Mouse (Mus musculus) layer of hippocampus, postnatal 10 days (tissue): Measurements from ENCODE around the gene Bpnt1. TPM values are rescaled to one million over a fixed set of nuclear protein-coding genes. Genes with fewer than 3 reads are reported as not detected.
"Not testable (repeated sequence)": the region's sequence is repeated elsewhere in the genome, so short reads cannot be mapped to it uniquely, and the experiment has no call there.

Experiments
- DNase-seq, 2 experiments: peaks; one replicate each; pipeline ENCODE4 v3.0.0; 2021; ENCODE audit warnings: low spot score in 2 of 2
- long read RNA-seq: library from polyadenylated mRNA; stranded (forward); transcript quantifications from one replicate; pipeline ENCODE4 v2.0.0, GENCODE M21; 2023
- total RNA-seq, 2 experiments: library from RNA; stranded (reverse); gene quantifications; 2 replicates each; pipeline ENCODE4 v1.2.3; 2021

Bpnt1 gene
- total RNA-seq = 10 to 100 TPM; 65.9 to 70.0 TPM
- long read RNA-seq, transcript Bpnt1-205 (10 exons, 1,226 nt) = major isoform, 38 of 61 reads
- long read RNA-seq, transcript Bpnt1-201 (9 exons, 2,200 nt) = minor isoform, 12 of 61 reads
- long read RNA-seq, partial matches to known transcripts = 3 of 61 reads
- long read RNA-seq, other reads (novel, unspliced or antisense) = 8 of 61 reads

DNA sequence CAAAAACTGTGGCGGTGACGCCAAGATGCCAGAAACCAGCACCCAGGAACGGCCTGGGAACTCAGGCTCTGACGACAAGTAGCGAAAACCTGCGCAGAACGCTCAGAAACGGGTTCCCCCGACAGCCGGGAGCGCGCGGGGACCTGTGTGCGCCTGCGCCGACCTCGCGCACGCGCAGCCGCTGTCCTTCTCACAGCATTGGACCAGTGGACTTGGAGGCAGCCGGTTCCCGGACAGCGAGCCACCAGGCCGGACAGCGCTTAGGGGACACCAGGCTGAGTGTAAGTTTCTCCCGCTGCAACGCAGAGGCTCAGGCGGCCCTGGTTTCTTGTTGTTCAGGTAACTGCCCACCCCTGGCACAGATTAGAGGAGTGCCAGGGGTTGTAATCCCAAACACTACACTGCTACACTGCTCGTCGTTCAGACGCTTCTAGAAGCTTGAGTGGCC lies at the start of gene Bpnt1:
Bpnt1 (plus strand) TSS at position 167 of the 448 bp plus-strand sequence.
- peak; percentile 86 to 89 for DNase-seq

DNA sequence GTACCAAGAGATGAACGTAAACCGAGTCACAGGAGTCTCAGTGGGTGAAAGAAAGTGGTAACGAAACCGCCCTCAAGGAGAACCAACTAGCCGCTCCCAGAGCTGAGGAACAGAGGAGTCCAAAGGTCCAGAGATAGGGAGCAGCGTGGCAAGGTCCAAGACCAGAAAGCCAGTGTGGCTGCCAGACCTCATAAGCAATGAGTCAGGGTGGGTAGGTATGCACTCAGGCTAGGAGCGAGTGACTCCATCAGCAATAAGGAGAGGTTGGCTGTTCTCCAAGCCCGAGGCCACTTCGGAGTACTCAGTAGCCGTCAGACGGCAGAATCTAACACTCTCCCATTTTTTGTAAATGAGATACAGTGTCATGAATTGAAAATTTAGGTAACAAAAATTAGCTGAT lies 49.1 kb upstream of the Bpnt1 start:
- DNase-seq = no peak

DNA sequence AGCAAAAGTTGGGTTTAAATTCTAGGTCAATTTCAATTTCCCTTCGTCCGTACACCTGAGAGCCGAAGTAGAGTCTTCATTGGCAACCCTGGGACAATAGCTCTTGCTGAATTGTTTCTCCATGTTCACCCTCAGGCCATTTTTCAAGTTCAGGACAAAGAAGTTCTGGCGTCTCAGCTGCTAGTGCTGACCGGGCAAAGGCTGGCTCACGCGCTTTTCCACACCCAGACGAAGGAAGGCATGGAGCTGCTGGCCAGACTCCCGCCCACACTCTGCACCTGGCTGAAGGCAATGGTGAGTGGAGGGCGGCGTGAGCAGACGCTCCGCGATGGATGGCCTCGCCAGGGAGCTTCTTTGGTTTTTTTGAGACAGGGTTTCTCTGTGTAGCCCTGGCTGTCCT lies 48.7 kb upstream of the Bpnt1 start:
- DNase-seq = no peak

DNA sequence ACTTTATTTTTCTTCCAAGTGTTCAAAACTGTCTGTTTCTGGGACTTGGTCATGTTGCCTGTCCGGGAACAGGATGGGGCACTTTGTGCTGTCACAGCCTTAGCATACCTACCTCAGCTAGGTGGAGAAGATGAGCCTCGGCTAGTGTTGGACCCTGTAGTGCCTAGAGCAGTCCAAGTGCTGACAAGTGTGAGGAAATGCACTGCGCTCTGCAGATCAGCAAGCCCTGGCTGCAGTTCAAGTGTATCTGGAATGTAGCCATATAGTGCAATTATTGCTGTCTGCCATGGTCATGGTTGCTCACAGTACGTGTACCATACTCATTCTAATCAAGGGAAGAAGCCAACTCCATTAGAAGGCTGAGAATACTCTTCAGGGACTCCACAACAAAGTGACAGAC lies 47.2 kb upstream of the Bpnt1 start:
- peak; percentile 23 to 47 for DNase-seq

DNA sequence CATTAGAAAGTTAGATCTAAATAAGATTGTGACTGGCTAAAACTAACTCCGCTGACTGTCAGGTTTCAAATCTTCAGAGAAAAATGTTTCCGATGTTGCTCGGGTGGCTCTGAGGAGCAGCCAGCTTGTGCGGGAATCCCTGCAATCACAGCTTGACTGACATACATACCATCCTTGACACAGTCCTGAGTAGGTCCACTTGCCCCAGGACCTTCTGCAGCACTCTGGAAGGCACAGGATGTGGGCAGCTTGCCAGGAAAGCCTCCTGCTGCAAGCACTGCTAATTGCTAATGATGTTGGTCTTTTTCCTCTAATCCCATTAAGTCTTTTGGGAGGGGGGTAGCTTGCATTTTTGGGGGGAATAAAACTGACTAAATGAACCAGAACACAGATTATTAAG lies 46.8 kb upstream of the Bpnt1 start:
- peak; percentile 42 to 59 for DNase-seq

DNA sequence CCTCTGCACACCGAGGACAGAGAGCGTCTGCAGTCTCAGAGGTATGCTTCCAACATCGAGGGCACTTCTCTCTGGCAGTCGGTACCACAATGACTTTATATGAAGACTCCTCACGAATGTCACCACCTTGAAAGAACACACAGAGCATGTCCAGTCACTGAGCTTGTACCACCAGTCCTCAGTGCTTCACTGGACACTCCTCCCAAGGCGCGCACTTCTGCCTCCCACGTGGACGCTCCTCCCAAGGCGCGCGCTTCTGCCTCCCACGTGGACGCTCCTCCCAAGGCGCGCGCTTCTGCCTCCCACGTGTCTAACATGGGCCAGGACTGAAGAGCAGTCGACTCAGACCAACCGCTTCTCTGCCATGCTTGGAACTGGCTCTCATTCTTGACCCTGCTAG lies 44.9 kb upstream of the Bpnt1 start:
- DNase-seq = no peak

DNA sequence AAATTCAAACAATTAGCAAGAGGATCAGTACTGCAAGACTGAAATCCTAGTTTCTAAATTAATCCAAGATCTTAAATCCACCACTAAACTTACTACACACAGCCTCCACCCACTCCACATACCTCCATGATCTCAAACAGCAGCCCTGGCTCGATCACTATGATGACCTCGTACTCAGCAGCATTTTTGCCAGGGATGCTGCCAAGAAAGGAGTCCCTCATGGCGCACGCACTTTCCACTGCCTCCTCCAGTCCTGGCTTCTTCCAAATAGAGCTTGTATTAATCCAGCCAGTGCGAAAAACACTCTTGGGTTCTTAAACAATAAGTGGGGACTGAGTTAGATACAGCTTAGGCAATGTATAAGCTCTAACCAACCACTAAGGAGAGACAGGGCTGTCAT lies 42.7 kb upstream of the Bpnt1 start:
- DNase-seq = no peak

DNA sequence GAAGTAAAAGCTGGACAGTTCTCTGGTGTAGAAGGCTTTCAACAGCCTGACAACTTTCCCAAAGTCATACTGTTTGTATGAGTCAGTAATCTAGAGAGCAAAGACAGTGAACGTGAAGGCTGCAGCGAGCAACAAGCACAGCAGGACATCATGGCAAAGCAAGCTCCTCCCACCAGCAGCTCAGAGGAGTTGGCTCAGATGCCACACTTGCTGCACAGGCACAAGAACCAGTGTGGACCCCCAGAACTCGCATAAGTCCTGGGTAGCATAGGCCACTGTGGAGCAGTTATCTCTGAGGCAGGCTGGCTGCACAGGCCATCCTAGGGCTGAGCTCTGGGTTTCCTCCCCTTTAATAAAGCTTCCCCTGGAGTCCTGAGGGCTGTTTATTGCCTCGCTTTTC lies 40.6 kb upstream of the Bpnt1 start:
- no peak for DNase-seq

DNA sequence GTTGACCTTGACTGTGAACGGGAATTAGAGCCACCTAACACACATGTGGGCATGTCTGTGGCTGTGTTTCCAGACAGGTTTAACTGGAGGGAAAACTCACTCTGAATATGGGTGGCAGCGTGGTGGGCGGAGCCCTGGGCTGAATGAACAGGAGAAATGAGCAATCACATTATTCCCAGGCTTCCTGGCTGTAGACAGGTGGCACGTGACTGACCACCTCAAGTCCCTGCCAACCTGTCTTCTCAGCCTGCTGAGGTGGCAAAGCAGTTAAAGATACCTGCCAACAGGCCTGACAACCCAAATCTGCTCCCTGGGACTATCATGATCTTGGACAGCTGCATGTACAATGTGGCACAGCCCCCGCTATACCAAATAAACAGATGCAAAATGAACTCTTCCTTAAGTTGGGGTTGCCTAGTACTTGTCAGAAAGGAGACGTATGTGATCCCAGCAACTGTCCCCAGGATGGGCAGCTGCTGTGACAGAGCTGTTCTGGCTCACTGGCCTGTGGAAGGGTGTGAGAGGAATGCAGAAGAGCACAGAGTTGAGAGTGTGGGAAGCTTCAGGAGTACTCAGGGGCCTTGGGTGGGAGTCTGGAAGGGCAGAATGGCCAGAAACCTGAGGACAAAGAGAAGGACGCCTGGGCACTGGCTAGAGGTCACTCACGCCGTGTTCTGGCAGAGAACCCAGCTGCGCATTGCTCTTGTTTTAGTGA lies 39.1 kb upstream of the Bpnt1 start:
- no peak for DNase-seq

DNA sequence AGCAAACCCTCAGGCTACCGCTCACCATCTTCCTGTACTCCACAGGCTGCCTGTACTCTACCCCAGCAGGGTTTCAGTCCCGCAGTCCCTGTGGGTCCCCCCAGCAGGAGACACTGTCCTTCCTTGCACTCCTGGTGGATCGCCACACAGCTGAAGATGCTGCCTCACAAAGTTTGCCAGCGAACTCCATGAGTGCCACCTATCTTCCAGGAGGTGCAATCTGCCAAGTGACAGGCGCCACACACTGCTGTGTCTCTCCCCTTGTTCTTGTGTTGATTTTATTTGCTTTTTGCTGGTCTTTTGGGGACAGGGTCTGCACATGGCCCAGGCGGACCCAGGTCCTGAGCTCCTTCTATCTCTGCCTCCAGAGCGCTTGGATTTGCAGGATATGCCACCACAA lies 35.1 kb upstream of the Bpnt1 start:
- DNase-seq = no peak

DNA sequence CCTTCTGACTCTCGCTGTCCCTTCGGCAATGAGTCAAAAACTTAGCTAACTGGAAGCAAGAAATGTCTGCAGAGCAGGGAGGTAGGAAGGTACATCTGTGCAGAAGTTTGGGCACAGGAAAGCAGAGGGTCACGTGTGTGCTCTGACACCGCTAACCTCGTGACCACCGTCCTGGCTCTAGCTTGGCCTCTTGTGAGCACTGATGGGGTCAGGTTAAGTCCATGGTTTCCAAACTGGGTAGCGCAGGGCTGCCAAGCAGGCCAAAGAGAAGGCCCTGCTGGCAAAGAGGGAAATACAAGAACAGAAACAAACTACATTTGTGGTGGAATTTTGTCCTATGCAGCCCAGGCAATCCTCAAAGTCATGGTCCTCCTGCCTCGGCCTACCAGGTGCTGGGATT lies 33.5 kb upstream of the Bpnt1 start:
- no peak for DNase-seq

DNA sequence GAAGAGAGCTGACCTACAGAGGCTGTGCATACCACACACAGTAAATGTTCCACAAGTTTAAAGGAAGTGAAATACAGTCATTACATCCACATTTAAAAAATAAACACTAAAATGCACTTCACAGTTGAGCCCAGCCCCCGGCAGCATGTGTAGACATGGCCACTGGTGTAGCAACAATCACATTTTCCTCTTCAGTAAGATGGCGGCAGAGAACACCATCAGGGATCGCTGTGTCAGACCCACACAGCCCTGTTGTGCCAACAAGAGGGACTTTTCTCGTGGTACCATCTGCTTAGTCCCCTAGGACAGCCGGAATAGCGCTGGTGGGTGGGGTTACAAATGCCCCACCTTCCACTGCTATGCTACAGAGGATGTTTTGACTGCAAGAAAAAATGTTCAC lies 29.1 kb upstream of the Bpnt1 start:
- DNase-seq = no peak

DNA sequence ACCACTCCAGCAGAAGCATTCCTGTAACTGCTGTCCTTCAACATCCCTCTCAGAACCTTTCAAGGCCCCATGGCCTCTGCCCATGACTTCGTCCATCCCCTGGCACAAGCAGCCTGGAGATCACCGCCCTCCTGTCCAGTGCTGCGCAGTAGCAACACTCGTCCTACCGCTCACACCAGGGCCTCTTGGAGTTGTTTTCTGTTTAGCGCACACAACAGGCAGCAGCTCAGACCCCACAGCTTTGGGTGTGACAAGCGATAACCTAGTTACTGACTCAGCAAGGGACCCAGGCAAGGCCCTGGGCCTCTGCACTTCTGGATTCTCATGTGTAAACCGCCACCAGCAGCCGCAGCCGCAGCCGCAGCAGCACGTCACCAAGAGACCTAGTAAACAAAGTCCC lies 25.1 kb upstream of the Bpnt1 start:
- no peak for DNase-seq

DNA sequence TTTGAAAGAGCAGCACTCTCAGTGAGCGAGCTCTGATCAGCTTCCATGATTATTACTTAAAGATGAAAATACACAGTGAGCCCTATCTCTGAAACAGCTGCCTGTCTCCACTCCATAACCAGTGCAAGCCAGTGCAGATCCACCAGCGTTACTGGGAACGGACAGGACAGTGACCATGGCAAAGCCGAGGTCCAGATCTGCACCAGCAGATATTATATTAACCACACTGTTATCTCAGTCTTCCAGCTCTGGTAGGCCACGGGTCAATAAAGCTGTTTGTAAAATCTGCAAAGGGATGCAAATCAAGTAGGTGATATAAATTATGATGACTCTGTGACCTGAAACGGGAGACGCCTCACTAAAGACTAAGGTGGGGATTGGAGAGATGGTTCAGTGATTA lies 24.3 kb upstream of the Bpnt1 start:
- no peak for DNase-seq

DNA sequence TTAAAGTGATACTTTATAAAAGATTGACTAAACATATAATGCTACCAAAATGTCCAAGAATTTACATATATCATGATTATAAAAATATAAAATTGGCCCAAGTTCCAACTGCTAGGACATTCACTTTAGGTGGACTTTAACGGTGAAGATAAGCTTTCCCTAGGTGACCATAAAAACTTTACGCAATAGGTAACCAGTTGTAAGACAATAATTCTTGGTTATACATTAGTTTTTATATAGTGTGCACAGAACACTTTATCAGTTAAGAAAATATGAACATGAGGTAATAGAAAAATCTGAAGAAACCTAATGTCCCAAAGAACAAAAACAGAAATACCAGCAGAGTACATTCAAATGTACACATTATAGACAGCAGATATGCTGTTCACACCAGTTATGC lies 23.6 kb upstream of the Bpnt1 start:
- DNase-seq = no peak

DNA sequence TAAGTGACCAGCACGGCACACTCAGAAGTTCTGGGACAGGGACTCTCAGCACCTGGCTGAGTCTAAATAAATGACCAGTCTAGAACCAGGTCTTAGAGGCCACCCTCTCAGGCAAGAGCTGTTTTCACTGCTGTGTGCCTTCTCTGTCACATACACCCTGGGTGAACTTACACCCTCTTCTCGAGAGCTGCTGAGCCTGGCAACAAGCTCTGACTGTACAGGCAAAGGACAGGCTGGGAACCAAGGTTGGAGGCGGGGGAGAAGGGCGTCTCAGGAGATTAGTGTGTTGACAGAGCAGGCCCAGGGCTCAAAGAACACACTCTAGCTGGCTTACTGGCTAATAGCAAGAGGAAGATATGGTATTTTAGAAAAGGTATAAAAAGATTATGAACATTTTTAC lies 23.0 kb upstream of the Bpnt1 start:
- no peak for DNase-seq

DNA sequence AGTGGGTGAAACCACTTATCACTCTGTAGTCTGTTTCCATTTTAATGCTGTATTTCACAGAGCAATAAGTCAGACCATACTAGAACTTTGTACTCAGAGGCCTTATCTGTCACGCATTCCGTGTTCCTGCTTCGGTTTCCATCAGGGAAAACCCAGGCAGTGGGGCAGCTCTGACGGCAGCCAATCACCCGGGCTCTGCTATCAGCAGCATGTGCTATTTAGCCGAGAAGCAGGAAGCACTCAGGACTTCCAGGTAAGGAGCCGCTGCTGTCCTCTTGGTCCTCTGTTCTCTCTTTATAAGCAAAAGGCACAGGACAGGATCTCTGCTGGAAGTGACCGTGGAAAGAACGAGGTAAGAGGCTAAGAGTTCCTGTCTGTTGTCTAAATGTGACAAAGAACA lies 20.0 kb upstream of the Bpnt1 start:
- no peak for DNase-seq

DNA sequence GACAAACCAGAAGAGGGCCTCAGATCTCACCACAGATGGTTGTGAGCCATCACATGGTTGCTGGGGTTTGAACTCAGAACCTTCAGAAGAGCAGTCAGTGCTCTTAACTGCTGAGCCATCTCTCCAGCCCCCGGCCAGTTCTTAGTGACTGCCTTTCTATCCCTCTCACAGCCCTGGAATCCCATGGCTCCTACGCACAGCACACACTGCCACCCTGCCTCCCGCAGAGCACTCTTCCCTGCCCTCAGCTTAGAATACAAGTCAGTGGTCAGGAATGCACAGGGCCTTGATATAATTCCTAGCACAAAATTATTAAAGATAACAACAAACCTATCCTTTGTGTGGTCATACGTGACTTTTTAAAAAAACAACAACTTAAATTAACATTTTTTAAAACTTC lies 17.4 kb upstream of the Bpnt1 start:
- DNase-seq = no peak

DNA sequence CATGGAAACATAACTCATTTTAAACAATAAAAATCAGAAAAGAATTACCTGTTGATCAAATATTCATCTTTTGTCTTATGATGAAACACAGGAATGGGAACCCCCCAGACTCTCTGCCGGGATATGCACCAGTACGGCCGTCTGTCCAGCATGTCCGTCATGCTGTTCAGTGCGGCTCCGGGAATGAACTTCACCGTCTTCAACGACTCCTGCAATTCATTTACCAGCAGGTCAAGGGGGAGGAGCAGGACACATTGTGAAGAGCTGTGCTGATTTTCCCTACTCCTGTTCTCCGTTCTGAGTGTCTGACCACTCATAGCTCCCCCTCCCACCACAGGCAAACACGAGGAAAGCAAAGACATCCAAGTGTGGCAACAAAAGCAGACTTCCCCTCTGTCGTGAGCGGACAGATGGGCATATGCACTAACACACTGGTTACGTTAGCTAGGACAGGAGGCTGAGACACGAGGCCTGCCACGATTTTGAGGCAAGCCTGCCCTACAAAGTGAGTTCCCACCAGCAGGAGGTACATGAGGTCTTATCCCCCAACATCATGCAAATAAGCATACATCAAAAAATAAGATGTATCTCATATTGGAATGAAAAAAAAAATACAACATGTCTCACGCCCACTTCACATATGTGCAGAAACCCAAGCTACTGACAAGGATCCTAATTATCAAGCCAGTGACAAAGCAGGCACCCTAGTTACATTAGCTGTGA lies 15.9 kb upstream of the Bpnt1 start:
- DNase-seq = peak in 1 of 2 experiments; percentile 19

DNA sequence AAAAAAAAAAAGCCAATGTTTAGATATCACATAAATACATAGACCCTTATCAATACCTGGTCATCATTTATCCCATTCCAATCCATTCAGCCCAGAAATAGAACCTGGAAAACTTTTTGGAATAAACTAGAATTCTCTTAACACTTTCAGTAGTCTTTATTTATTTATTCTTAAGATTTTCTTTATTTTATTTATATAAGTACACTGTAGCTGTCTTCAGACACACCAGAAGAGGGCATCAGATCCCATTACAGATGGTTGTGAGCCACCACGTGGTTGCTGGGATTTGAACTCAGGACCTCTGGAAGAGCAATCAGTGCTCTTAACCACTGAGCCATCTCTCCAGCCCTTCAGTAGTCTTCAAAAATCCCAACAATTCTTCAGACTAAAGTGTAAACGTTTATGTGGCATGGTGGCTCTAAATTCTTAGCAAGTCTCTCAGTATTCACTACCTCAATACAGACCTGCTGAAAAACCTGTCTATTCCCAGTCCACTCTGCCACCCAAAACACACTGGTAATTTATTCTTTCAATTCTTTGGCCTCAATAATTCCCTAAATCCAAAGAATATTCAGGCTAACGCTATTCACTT lies 4.1 kb upstream of the Bpnt1 start:
- not testable (repeated sequence) for DNase-seq

DNA sequence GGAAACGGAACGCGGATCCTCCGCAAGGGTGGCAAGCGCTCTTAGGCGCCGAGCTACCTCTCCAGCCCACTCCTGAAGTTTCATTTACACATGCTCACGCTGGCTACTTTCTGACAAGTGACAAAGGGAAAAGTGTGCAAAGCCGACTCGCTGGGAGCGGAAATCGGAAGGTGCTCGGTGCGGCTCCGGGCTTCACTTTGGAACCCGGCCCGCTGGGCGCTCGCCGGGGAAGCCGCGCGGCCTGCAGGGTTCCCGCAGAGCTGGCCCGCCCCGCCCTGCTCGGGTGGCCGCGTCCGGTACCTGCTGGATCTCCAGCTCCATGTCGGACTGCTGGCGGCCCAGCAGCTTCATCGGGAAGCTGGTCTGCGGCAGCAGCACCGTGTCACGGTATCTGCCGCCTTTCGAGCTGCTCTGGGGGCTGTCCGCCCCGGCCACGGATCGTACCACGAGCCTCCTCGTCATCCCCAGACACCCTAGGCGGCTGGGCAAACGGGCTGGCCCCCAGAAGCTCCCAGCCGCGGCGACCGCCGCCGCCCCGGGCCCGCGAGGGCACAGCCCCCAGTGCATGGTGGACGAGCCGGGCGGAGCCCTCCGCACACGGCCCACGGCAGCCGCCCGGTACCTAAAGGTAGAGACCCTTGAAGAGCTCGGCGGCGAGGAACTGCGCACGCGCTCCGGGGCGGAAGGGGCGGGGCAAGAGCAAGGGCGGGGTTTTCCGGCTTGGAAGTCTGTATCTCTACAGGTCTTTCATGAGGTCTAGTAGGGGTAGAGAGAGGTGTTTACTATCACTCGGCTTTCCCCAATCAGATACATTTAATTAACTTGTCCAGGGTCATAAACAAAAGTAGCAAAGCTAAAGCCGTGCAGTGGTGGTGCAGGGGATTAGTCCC lies 3.0 kb upstream of the Bpnt1 start, which contains the start of gene Iars2:
Iars2 (minus strand) TSS at position 676 of the 890 bp plus-strand sequence.
- peak; percentile 89 to 93 for DNase-seq
